Mouse (Mus musculus): ENCODE results near the gene 1700020L24Rik. TPM values are rescaled to one million over a fixed set of nuclear protein-coding genes. Genes with fewer than 3 reads are reported as not detected.
A peak's percentile ranks its signal among the peaks of the same experiment; 100 is the strongest.

The 1700020L24Rik gene
- not detected for total RNA-seq (2021)
- long read RNA-seq, experiment 1, result 0 reads
- long read RNA-seq, experiment 2, result 0 reads

DNA sequence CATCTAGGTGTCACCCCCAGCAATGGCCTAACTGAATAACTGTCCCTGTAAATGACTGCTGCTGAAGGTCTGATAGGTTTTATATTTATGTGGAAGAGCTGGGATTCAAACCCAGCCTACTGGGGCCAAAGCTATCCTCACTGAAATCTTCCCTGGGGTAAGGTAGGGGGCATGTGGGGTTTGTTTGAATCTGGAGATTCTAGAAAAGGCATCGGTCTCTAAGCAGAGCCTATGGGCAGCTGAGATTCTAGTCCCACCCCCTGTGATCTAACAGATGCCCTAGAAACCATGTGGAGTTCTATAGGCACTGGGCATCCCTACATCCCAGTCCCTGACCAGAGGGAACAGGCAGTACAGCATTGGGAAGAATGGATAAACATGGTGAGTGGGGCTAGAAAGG is at the start of gene 1700020L24Rik:
1700020L24Rik (plus strand) TSS at position 301 of the 400 bp plus-strand sequence.
- Histone ChIP-seq H3K4me3 (no peak within 1 kb of the TSS), H3K27ac (no peak within 1 kb of the TSS)
- no peak for DNase-seq (ENCODE audit: low spot score in 2 of 2)
- no peak for TF ChIP-seq CTCF (conservative IDR thresholded peaks at IDR 0.05)

DNA sequence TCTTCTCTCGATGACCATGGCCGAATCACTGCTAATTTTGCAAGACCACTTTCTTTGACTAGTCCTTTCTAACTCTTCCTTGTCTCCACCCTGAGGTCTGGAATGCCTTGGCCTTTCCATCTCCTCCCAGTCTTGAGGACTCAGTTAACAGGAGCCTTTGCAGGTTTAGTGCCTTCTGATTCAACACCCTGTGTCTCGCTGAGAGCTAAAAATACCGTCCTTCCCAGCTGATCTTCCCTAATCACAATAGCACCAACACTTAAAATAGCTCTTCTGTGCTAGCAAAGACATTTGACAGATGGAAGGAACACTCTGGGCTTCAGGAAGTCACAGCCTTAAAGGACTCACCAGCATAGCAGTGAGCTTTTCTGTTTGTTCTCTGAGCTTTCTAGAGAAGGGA is 44.4 kb upstream of the 1700020L24Rik start:
- no peak for TF ChIP-seq CTCF (conservative IDR thresholded peaks at IDR 0.05)
- no peak for DNase-seq (ENCODE audit: low spot score in 2 of 2)
- Histone ChIP-seq H3K4me3 (no peak overlapping the region), H3K27ac (peak overlapping the region; percentile 82)

DNA sequence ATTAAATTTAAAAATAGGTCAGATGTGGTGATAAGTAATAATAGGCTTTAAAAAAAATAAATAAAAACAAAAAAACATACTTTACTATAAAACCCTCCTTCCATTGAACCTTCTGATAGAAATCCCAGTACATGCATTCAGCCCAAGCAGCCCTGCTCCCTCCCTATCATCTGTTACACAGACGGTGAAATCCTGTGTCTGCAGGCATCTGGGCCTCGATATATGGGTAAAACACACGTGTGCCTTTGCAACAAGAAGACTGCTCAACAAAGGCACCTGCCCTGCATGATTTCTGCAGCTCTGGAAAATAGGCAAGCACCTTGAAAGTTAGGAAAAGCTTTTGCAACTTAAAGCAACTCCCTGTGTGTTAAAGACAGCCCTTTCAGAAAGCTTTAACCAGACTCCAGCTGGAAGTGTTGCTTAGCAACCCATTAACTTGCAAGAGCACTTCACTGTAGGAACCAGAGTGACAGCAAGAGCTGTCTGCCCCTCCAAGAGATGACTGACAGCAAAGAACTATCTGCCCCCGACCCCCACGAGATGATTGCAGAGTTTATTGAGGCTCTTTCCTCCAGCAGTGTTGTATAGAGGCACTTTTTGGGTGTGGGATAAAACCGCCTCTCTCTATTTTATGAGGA is 42.6 kb upstream of the 1700020L24Rik start:
- H3K4me3 ChIP-seq, result no peak overlapping the region
- no peak for TF ChIP-seq CTCF (conservative IDR thresholded peaks at IDR 0.05)
- peak in 1 of 2 experiments; percentile 63 for DNase-seq (ENCODE audit: low spot score in 2 of 2)
- peak overlapping the region; percentile 75 for H3K27ac ChIP-seq

DNA sequence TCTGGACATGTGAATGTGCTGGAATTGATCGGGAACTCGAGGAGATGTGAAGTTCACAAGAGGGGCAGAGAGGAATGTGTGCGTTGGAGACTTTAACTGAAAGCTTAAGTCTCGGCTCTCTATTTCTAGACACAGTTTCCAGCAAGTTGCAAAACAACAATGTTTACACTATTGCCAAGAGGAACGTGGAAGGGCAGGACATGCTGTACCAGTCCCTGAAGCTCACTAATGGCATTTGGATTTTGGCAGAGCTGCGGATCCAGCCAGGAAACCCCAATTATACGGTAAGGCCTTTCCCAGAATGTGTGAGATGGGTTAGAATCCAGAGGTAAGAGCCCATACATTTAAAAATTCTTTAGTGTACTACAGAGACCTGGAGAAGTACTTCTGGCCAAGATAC is 39.9 kb upstream of the 1700020L24Rik start:
- DNase-seq (ENCODE audit: low spot score in 2 of 2), result no peak
- Histone ChIP-seq H3K27ac (no peak overlapping the region), H3K4me3 (no peak overlapping the region)
- no peak for TF ChIP-seq CTCF (conservative IDR thresholded peaks at IDR 0.05)

DNA sequence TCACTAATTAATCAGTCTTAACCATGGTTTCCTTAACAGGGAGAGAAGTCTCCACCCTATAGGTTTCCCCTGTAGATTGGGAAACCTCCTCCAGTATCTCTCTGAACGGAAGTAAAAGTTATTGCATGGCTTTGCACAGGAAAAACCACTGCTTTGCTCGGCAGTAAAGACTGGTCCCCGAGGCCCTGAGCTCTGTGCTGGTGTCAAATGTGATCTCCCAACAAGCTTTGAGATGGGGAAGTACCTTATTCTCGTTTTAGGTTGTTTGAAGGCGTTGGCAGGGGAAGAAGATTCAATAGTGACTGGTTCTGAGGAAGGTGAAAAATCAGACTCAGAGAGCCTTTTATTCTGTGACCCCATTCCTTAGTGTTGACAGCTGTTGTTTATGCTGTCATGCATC is 38.8 kb upstream of the 1700020L24Rik start:
- Histone ChIP-seq H3K4me3 (no peak overlapping the region), H3K27ac (no peak overlapping the region)
- no peak for TF ChIP-seq CTCF (conservative IDR thresholded peaks at IDR 0.05)
- DNase-seq (ENCODE audit: low spot score in 2 of 2), result no peak

DNA sequence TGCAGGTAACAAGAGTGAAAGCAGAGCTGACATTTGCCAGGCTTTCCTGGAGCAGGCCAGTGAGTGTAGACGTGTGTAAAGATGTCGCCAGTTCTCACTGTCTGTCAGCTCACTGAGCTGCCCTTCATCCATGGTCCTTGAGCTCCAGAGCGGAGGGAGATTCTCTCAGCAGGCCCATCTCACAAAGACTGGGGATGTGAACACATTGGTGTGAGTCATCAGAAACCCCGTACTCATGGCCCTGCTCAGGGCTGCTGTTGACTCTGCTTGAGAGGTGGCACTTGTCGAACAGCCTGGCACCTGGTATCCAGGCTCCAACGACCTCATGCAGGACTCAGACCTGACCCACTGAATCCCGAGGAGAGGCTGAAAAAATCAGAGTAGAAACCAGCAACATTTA is 33.7 kb upstream of the 1700020L24Rik start:
- DNase-seq (ENCODE audit: low spot score in 2 of 2), result no peak
- TF ChIP-seq CTCF (conservative IDR thresholded peaks at IDR 0.05), result no peak
- no peak overlapping the region for H3K27ac ChIP-seq
- H3K4me3 ChIP-seq, result no peak overlapping the region

DNA sequence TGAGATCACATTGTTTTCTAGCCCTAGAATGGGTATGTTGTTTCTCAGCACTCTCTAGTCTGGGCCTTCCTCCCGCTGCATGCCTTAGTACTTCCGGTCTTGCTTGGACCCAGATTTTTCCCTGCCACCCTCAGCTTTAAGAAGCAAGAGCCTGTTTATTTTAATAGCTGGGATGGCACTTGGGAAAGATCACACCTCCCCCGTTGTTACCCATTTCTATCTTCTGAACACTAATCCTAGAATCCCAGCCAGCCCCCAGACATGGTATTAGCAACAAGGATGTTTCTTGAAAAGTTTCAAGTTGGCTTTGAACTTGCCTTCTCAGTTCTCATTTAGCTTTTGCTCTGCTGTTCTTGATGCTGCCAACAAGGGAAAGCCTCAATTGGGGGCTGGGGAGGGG is 31.1 kb upstream of the 1700020L24Rik start:
- no peak for DNase-seq (ENCODE audit: low spot score in 2 of 2)
- Histone ChIP-seq H3K4me3 (no peak overlapping the region), H3K27ac (no peak overlapping the region)
- TF ChIP-seq CTCF (conservative IDR thresholded peaks at IDR 0.05), result no peak

DNA sequence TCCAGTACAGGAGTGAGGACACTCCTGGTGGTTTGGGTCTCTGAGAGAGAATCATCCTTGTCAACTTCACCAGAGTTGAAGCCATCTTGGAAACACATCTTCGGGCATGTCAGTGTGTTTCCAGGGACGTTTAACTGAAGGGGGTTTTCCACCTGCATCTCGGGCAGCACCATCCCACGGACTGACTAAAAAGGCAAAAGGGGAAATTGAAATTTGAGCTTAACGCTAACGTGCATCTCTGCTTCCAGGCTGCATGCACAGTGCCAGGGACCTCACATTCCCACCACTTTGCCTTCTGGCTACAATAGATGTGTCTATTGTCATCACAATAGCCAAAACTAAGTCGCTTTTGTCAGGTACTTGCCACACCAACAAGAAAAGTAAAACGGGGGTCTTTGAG is 29.2 kb upstream of the 1700020L24Rik start:
- H3K4me3 ChIP-seq, result no peak overlapping the region
- TF ChIP-seq CTCF (conservative IDR thresholded peaks at IDR 0.05), result no peak
- no peak overlapping the region for H3K27ac ChIP-seq
- no peak for DNase-seq (ENCODE audit: low spot score in 2 of 2)

DNA sequence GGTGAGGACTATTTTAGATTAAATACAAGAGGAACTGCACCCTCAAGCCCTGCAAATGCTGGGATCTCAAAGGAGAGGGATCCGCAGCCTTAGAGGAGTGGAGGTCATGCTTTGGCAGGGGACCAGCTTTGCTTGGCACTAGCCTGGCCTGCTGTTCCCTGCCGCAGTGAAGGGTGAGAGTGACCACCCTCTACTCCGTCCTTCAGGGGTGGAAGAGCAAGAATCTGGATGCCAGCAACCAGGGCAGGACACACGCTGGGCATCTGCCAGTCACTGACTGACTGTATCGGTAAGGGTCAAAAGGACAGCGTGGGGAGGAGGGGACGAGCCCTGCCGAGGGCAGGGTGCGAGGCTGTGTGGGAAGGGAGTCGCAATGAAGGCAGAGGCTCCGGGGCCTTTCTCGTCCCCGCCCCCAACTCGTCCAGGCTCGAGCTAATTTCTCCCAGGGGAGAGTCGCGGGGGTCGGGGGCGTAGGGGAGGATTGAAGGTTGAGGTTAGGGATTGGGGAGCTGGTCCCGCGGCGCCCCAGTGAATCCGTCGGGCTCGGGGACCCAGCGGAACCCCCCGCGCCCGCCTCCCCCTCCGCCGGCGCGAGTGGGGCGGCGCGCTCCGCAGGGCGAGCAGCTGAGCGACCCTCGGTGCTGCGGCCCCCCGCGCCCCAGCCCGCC is 28.3 kb upstream of the 1700020L24Rik start, which contains the start of gene Rasl10b:
Rasl10b (plus strand) TSS at position 51 of the 668 bp plus-strand sequence.
- peak in 1 of 2 experiments; percentile 49 for DNase-seq (ENCODE audit: low spot score in 2 of 2)
- TF ChIP-seq CTCF (conservative IDR thresholded peaks at IDR 0.05), result no peak
- Histone ChIP-seq H3K4me3 (peak within 1 kb of the TSS; percentile 78), H3K27ac (peak within 1 kb of the TSS; percentile 95)

DNA sequence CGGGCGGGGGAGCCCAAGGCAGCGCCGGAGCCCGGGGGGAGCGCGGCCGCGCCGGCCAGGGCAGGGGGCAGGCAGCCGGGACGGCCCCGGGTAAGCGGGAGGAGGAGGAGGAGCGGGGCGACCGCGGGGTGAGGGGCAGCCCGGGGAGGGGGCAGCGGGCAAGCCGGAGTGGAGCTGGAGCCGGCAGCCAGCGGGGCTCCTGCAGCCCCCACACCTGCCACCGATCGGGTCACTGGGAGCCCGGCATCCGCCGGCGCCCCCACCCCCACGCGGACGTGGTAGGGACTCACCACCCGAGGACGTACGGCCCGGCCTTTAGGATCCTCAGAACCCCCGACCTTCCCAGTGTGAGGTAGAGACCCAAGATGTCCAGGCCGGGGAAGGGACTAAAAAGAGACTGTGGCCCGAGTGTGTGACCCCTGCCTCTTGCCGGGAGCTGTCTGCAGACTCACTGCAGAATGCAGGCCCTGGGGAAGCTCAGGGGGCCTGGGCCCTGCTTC is 27.6 kb upstream of the 1700020L24Rik start:
- H3K27ac ChIP-seq, result peak overlapping the region; percentile 95
- no peak for TF ChIP-seq CTCF (conservative IDR thresholded peaks at IDR 0.05)
- H3K4me3 ChIP-seq, result peak overlapping the region; percentile 78
- DNase-seq (ENCODE audit: low spot score in 2 of 2), result no peak

DNA sequence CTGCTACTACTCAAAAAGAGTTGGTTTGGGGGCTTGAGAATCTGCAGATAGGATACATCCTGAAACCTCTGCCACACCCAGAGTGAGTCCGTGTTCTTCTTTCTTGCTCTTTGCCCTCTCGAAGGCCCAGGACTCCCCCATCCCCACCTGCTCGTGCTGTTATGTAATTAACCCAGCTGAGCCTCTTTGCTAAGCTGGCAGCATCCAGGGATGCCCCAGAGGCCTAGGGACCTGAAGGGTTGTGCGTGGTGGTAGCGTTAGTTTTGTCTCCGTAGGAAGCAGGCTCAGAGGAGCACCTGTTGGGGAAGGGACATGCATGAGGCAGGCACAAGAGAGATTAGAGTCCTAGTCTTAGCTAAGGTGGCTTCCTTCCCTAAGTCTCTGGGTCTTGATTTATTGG is 27.0 kb upstream of the 1700020L24Rik start:
- DNase-seq (ENCODE audit: low spot score in 2 of 2), result no peak
- Histone ChIP-seq H3K27ac (peak overlapping the region; percentile 95), H3K4me3 (peak overlapping the region; percentile 78)
- TF ChIP-seq CTCF (conservative IDR thresholded peaks at IDR 0.05), result no peak

DNA sequence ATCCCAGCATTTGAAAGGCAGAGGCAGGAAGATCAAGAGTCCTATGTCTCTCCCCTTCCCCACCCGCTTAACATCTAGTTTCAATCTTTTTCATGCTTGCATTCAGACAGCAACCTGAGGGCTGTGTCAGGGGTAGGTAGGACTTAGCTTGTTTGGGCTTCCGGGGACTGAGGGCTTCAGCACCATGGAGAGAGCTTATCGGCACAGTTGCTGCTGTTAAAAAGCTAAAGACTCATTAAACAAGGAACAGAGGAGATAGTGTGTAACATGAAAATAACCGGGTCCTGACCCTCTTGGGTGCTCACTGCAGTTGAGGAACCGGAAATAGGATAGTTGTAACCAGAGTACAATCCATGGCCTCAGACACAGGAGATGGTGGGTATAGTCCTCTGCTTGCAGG is 20.4 kb upstream of the 1700020L24Rik start:
- no peak overlapping the region for H3K4me3 ChIP-seq
- TF ChIP-seq CTCF (conservative IDR thresholded peaks at IDR 0.05), result no peak
- peak overlapping the region; percentile 76 for H3K27ac ChIP-seq
- no peak for DNase-seq (ENCODE audit: low spot score in 2 of 2)

DNA sequence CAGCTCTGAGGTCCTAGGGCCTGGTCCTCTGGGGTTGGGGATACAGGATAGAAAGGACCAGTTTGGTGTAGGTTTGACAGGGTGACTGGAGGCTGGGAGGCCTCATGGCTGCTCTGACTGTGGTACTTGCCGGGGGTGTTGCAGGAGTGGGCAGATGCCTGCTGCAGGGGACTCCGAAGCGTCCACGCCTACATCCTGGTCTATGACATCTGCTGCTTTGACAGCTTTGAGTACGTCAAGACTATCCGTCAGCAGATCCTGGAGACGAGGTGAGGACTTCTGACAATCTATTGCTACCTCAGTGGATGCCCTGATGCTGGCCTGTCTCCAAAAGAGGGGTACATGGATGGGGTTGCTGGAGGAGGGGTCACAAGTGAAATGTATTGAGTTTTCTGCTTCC is 19.8 kb upstream of the 1700020L24Rik start:
- DNase-seq (ENCODE audit: low spot score in 2 of 2), result peak; percentile 39 to 63
- Histone ChIP-seq H3K27ac (peak overlapping the region; percentile 76), H3K4me3 (no peak overlapping the region)
- TF ChIP-seq CTCF (conservative IDR thresholded peaks at IDR 0.05), result no peak

All from layer of hippocampus, adult 2 months (tissue).